Mouse (Mus musculus) embryonic facial prominence, embryonic 14.5 days (tissue): ENCODE measurements around the gene Poln. TPM values are rescaled to one million over a fixed set of nuclear protein-coding genes. Genes with fewer than 3 reads are reported as not detected.
A peak's percentile ranks its signal among the peaks of the same experiment; 100 is the strongest.

Experiments
- ATAC-seq: fragments of 200-750 bp; cut with Nextera tagmentation; 2 replicates; pipeline ENCODE4 v1.8.0; 2017; ENCODE audit warnings: low read depth, moderate number of reproducible peaks, moderate TSS enrichment
- DNase-seq: peaks from one replicate; pipeline ENCODE4 v3.0.0-alpha.2; 2015; ENCODE audit warnings: low spot score
- H3K27ac ChIP-seq: fragments of 300-500 bp; sonication (generic); replicated peaks from 2 replicates; pipeline ENCODE4 v1.5.1; 2014; ENCODE audit warnings: low read depth, mild to moderate bottlenecking, low read length, moderate library complexity
- H3K27me3 ChIP-seq: fragments of 300-500 bp; sonication (generic); replicated peaks from 2 replicates; pipeline ENCODE4 v1.6.1; 2014; ENCODE audit warnings: low read length; ENCODE audit not compliant: control insufficient read depth, insufficient read depth
- H3K36me3 ChIP-seq: fragments of 300-500 bp; sonication (generic); 2 replicates; pipeline ENCODE4 v1.6.1; 2014; ENCODE audit warnings: low read length, mixed read lengths; ENCODE audit not compliant: control insufficient read depth, insufficient read depth
- H3K4me1 ChIP-seq: fragments of 300-500 bp; sonication (generic); 2 replicates; pipeline ENCODE4 v1.6.1; 2014; ENCODE audit warnings: antibody characterized with exemption, low read length; ENCODE audit not compliant: control insufficient read depth, insufficient read depth
- H3K4me2 ChIP-seq: fragments of 300-500 bp; sonication (generic); 2 replicates; pipeline ENCODE4 v1.6.1; 2014; ENCODE audit warnings: low read depth, mild to moderate bottlenecking, low read length, moderate library complexity, mixed read lengths
- H3K4me3 ChIP-seq: fragments of 300-500 bp; sonication (generic); 2 replicates; pipeline ENCODE4 v1.5.1; 2014; ENCODE audit warnings: low read depth, mild to moderate bottlenecking, low read length
- H3K9ac ChIP-seq: fragments of 300-500 bp; sonication (generic); 2 replicates; pipeline ENCODE4 v1.6.1; 2014; ENCODE audit warnings: low read depth, mild to moderate bottlenecking, low read length, moderate library complexity, mixed read lengths
- H3K9me3 ChIP-seq: fragments of 300-500 bp; sonication (generic); 2 replicates; pipeline ENCODE4 v1.6.1; 2016; ENCODE audit warnings: low read length; ENCODE audit not compliant: control insufficient read depth
- WGBS: fragments of 180-500 bp; shearing (Covaris S2); extraction: QIAGEN DNeasy Blood & Tissue Kit; methylation state at CpG from one replicate; pipeline ENCODE4 v1.1.7; 2014; 5-methylcytosine and 5-hydroxymethylcytosine counted together
- polyA plus RNA-seq: library from polyadenylated mRNA; unstranded; fragments of >200 nt; fragmentation: Nextera tagmentation; extraction: Ambion mirVana; gene quantifications from 2 replicates; pipeline ENCODE4 v1.2.1, GENCODE M21; 2014

Poln gene
- polyA plus RNA-seq, 1 experiment from 2014 or later = 1.9 TPM

DNA sequence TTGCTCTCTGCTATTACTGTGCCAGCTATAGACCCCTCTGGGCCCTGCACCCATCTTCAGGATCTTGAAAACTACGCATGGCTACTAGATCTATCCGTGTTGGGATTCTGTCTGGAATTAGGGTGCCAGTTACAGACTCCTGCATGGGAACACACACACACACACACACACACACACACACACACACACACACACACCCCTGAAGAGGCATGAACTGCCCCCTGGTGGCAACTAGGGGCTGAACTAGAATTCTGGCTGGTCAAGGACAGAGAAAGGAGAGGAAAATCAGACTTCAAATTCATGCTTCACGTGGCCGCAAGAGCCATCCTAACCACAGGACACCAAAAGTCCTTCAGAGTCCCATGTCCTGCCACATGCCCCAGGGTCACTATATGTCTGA is 22.6 kb upstream of the Poln start:
- DNase-seq (no peak), ATAC-seq (no peak)

DNA sequence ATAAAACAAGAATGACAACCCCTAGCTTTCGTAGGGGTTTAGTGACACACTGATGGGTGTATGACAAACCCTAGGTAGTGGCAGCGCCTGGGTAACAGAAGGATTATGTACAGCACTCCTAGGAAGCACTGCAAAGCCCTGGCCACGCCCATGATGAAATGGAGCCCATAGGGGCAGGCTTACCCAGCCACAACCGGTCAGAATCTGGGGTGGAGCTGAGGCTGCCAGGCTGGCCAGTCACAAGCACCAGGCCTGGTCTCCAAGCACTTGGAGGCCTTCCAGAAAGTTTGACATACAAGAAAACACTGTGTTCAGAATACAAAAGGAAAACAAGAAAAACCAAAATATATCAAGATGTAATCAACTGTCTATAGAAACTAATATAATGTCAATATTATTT is 21.8 kb upstream of the Poln start:
- Histone ChIP-seq H3K4me2 (no peak overlapping the region), H3K4me1 (peaks cover 9% of the 10 kb centered on the region), H3K9ac (no peak overlapping the region), H3K27me3 (no peaks in the 10 kb centered on the region), H3K9me3 (no peaks in the 10 kb centered on the region), H3K4me3 (no peak overlapping the region), H3K27ac (no peak overlapping the region), H3K36me3 (no peaks in the 10 kb centered on the region)
- ATAC-seq = no peak
- WGBS = 42% methylated on average over 4 of the region's 4 CpGs
- peak; percentile 58 for DNase-seq

More for the DNA sequence above, 22.6 kb upstream of the Poln start:
- Histone ChIP-seq H3K27me3 (no peaks in the 10 kb centered on the region), H3K4me2 (no peak overlapping the region), H3K4me1 (peaks cover 5% of the 10 kb centered on the region), H3K36me3 (no peaks in the 10 kb centered on the region), H3K9me3 (no peaks in the 10 kb centered on the region), H3K4me3 (no peak overlapping the region), H3K9ac (no peak overlapping the region), H3K27ac (no peak overlapping the region)
- WGBS = 84% methylated on average over 4 of the region's 4 CpGs

DNA sequence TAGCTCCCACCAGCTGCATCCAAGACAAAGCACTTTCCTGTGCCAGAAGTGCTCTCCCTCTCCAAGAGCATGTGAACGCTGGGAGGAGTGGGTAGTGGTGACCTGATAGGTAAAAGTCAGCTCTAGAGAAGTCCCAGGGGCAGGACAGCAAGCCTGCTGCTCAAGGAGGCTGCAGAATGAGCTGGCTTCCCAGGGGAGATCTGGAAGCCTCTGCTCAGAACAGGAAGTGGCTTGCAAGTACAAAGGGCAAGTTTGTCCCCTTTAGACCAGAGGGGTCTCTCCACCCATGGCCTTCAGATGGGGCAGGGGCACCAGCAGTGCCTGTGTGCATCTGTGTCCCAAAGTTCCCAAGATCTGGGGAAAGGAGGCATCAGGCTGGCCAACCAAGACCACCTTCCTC is 20.3 kb upstream of the Poln start:
- H3K27me3 ChIP-seq = no peaks in the 10 kb centered on the region
- H3K36me3 ChIP-seq = 0 out of 2 replicates have a peak, but pooled peaks cover 3% of the 10 kb centered on the region
- DNase-seq (no peak), ATAC-seq (no peak)
- H3K4me3 ChIP-seq = no peak overlapping the region
- H3K9me3 ChIP-seq = no peaks in the 10 kb centered on the region
- H3K9ac ChIP-seq = no peak overlapping the region
- H3K4me1 ChIP-seq = peaks cover 21% of the 10 kb centered on the region
- H3K4me2 ChIP-seq = no peak overlapping the region
- H3K27ac ChIP-seq = no peak overlapping the region
- WGBS = 44% methylated on average over 1 of the region's 1 CpGs

DNA sequence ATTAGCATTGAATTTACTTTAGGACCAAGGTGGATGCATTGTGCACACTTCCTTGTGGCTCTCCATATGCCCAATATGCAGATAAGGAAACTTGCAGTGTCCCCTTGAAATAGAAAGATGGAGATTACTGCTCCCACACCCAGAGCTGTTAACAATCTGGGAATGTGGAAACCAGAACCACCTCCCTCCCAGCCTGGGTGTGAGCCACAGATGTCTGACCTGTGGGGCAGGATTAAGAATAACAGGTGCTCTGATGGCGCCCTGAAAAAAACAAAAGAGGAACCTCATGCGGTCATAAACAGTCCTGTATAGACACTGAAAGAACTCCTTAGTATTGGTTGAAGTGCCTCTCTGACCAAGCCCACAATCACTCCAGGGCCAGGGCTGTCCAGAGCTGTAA is 19.6 kb upstream of the Poln start:
- Histone ChIP-seq H3K9me3 (no peaks in the 10 kb centered on the region), H3K9ac (peak overlapping the region; percentile 75; the same call in 1 of the 2 replicates), H3K4me3 (no peak overlapping the region), H3K4me1 (peaks cover 27% of the 10 kb centered on the region), H3K27me3 (no peaks in the 10 kb centered on the region), H3K4me2 (peak overlapping the region; percentile 53), H3K27ac (no peak overlapping the region), H3K36me3 (peaks cover 9% of the 10 kb centered on the region; the same call in 1 of the 2 replicates)
- DNase-seq (peak; percentile 20), ATAC-seq (no peak)
- WGBS = 45% methylated on average over 2 of the region's 2 CpGs

DNA sequence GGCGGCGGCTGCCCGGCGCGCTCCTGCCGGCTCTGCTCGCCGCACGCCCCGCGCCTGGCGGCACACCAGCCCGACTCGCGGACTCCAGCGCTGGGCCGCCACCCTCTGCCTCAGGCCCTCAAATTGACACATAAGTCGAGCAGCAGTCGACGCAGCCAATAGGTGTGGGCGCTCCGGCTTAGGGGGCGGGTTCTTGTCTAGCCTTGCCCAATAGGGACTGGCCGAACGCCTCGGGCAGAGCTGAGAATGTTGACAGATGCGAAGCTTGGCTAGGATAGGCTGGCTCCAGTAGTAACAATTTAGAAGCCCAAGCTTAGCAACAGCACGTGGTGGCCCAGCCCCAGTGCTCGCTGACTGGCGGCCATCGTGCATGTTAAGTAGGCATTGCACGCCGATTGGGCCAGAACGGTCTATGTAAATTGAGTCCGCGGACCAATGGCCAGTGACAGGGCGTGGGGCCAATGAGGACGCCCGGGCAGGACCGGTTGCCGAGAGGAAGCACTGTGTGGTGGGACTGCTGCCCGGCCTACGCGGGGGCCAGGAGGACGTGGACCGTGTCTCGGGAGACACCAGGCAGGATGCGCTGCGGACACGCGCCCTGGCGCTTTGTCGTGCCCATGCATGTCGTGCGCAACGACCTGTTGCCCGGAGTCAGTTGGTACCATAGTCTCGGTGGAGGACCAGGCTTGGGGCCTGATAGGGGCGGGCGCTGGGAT is 18.5 kb upstream of the Poln start, which contains the start of gene Mxd4:
TSS of gene Mxd4 (minus strand) at position 120 of the 716 bp plus-strand sequence.
- Histone ChIP-seq H3K4me3 (peak within 1 kb of the TSS; percentile 95), H3K27me3 (no peaks in the 10 kb centered on the region), H3K36me3 (peaks cover 19% of the 10 kb centered on the region; the same call in 1 of the 2 replicates), H3K9me3 (no peaks in the 10 kb centered on the region), H3K27ac (peak within 1 kb of the TSS; percentile 92), H3K9ac (peak within 1 kb of the TSS; percentile 91), H3K4me1 (peaks cover 34% of the 10 kb centered on the region), H3K4me2 (peak within 1 kb of the TSS; percentile 53)
- ATAC-seq = peak; percentile 99
- peak; percentile 100 for DNase-seq
- WGBS = under 1% methylated on average over 33 of the region's 60 CpGs

DNA sequence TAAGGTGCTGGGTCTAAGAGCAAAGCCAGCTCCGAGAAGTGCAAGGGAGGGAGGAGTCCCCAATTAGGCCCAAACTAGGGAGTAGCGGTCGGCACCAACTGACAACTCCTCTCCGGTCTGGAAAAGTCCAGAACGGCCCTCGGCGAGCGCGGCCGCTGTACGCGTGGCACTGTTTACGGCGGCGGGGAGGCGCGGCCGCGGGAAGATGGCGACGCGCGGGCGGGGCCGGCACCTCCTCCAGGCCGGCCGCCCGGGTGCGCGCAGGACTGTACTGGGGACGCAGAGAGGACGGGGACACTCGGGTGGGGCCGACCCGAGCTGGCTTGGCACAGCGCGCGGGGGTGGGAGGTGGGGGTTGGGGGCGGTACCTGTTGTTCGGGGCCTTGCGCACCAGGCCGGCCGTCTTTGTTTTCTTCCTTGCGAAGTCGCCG is 17.7 kb upstream of the Poln start:
- 3% methylated on average over 8 of the region's 46 CpGs for WGBS
- peak overlapping the region; percentile 53 for H3K4me2 ChIP-seq
- peak overlapping the region; percentile 92 for H3K27ac ChIP-seq
- no peaks in the 10 kb centered on the region for H3K9me3 ChIP-seq
- peak; percentile 40 for DNase-seq
- peaks cover 36% of the 10 kb centered on the region for H3K4me1 ChIP-seq
- peaks cover 26% of the 10 kb centered on the region; the same call in 1 of the 2 replicates for H3K36me3 ChIP-seq
- peak overlapping the region; percentile 91 for H3K9ac ChIP-seq
- H3K4me3 ChIP-seq = peak overlapping the region; percentile 95
- no peaks in the 10 kb centered on the region for H3K27me3 ChIP-seq
- peak; percentile 6 for ATAC-seq

DNA sequence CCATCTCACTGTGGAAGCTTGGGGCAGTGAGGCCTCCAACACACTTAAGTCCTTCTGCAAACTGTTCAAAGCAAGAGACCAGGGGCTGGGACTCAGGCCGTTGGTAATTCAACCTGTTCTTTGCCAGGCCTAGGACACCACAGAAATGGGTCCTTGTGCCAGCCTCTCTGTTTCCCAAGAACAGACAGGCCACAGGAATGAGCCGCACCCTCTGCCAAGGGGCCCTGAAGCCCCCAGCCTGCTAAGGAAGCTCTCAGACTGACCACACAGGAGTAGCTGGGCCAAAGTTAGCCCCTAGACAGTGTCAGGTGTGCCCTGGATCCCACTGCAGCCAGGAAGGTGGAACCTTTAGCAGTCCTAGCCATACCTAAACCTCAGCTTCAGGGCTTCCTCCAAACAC is 17.1 kb upstream of the Poln start:
- Histone ChIP-seq H3K4me2 (peak overlapping the region; percentile 53), H3K4me3 (peak overlapping the region; percentile 95), H3K27me3 (no peaks in the 10 kb centered on the region), H3K9ac (peak overlapping the region; percentile 91), H3K27ac (peak overlapping the region; percentile 92), H3K4me1 (peaks cover 36% of the 10 kb centered on the region), H3K36me3 (peaks cover 32% of the 10 kb centered on the region; the same call in 1 of the 2 replicates), H3K9me3 (no peaks in the 10 kb centered on the region)
- 42% methylated on average over 2 of the region's 2 CpGs for WGBS
- ATAC-seq (no peak), DNase-seq (no peak)

DNA sequence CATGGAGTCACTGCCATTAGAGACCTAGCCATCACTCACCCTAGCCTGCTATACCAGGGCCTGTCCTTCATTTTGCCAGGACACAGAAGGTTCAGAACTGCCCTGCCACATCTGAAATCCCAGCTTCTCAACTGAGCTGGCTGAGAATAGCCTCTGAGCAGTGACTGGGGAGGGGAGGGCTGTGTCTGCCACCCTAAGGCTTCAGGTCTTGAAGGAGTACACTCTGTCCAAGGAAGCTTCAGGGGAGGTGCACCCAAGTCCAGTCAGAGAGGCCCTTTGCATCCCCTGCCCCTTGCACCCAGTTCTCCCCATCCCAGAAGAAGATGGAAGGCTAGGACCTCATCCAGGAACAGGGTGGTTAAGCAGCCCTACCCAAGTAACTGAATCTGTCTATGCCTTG is 16.5 kb upstream of the Poln start:
- Histone ChIP-seq H3K9me3 (no peaks in the 10 kb centered on the region), H3K4me1 (peaks cover 36% of the 10 kb centered on the region), H3K27ac (no peak overlapping the region), H3K9ac (peak overlapping the region; percentile 91), H3K27me3 (no peaks in the 10 kb centered on the region), H3K36me3 (peaks cover 37% of the 10 kb centered on the region; the same call in 1 of the 2 replicates), H3K4me3 (peak overlapping the region; percentile 95), H3K4me2 (peak overlapping the region; percentile 53)
- DNase-seq = no peak
- no peak for ATAC-seq
